Mouse (Mus musculus): ENCODE results near the gene Klf5. TPM values are rescaled to one million over a fixed set of nuclear protein-coding genes. Genes with fewer than 3 reads are reported as not detected.

The Klf5 gene
- total RNA-seq, 2 experiments from 2014 or later, result 3.9 to 5.9 TPM

GRCm38 (mm10) chr14:99306410-99306809 lies 7.9 kb downstream of the Klf5 start:
- no peak for DNase-seq (ENCODE audit: low spot score)

GRCm38 (mm10) chr14:99309606-99310005 lies 11.1 kb downstream of the Klf5 start:
- DNase-seq (ENCODE audit: low spot score), result no peak

GRCm38 (mm10) chr14:99310358-99310757 lies 11.9 kb downstream of the Klf5 start:
- no peak for DNase-seq (ENCODE audit: low spot score)

GRCm38 (mm10) chr14:99313062-99313461 lies 14.6 kb downstream of the Klf5 start:
- no peak for DNase-seq (ENCODE audit: low spot score)

- no peak for DNase-seq (ENCODE audit: low spot score)
Observed at GRCm38 (mm10) chr14:99316275-99316674, 17.8 kb downstream of the Klf5 start.

- DNase-seq (ENCODE audit: low spot score), result no peak
Observed at GRCm38 (mm10) chr14:99320736-99321135, 22.2 kb downstream of the Klf5 start.

GRCm38 (mm10) chr14:99323376-99323775 lies 24.9 kb downstream of the Klf5 start:
- DNase-seq (ENCODE audit: low spot score), result no peak

- DNase-seq (ENCODE audit: low spot score), result no peak
Observed at GRCm38 (mm10) chr14:99324523-99324922, 26.0 kb downstream of the Klf5 start.

GRCm38 (mm10) chr14:99325597-99326472 lies 27.3 kb downstream of the Klf5 start:
- no peak for DNase-seq (ENCODE audit: low spot score)

- no peak for DNase-seq (ENCODE audit: low spot score)
Observed at GRCm38 (mm10) chr14:99336598-99336997, 38.1 kb downstream of the Klf5 start.

GRCm38 (mm10) chr14:99339021-99339420 lies 40.5 kb downstream of the Klf5 start:
- no peak for DNase-seq (ENCODE audit: low spot score)

- DNase-seq (ENCODE audit: low spot score), result no peak
Observed at GRCm38 (mm10) chr14:99339681-99340522, 41.4 kb downstream of the Klf5 start.

- no peak for DNase-seq (ENCODE audit: low spot score)
Observed at GRCm38 (mm10) chr14:99340703-99341102, 42.2 kb downstream of the Klf5 start.

GRCm38 (mm10) chr14:99348175-99348764 lies 49.8 kb downstream of the Klf5 start:
- no peak for DNase-seq (ENCODE audit: low spot score)

GRCm38 (mm10) chr14:99349606-99350005 lies 51.1 kb downstream of the Klf5 start:
- DNase-seq (ENCODE audit: low spot score), result no peak

GRCm38 (mm10) chr14:99352989-99353388 lies 54.5 kb downstream of the Klf5 start:
- no peak for DNase-seq (ENCODE audit: low spot score)

GRCm38 (mm10) chr14:99354046-99354445 lies 55.6 kb downstream of the Klf5 start:
- DNase-seq (ENCODE audit: low spot score), result no peak

- DNase-seq (ENCODE audit: low spot score), result no peak
Observed at GRCm38 (mm10) chr14:99354761-99355609, 56.5 kb downstream of the Klf5 start.

- DNase-seq (ENCODE audit: low spot score), result no peak
Observed at GRCm38 (mm10) chr14:99355610-99355870, 57.0 kb downstream of the Klf5 start.

GRCm38 (mm10) chr14:99362956-99363355 lies 64.5 kb downstream of the Klf5 start:
- DNase-seq (ENCODE audit: low spot score), result no peak

All from gastrocnemius, adult 18-20 months (tissue).